Mouse (Mus musculus): ENCODE data around the gene Olfr470.
"Not testable (repeated sequence)": the region's sequence is repeated elsewhere in the genome, so short reads cannot be mapped to it uniquely, and the experiment has no call there.

Olfr470 gene

DNA sequence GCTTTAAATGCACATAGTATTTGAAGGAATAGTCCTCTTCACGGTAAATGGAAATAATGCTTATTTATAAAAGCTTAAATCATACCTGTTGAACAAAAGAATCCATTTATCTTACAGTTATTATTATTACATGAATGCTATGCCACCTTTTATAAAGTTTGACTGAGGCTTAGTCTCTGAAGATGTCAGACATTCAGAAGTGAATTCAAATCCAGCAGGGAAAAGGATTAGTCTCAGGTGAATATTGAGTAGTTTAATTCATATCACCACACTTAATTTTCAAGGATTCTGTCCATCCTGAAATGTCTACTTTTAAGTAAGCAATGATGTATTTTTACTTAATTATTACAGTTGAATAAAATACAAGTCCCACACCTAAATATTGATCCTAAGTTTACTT is at the start of gene Olfr470:
Gene Olfr470, minus strand, starts transcription at position 101 of the 400 bp plus-strand sequence.
- not testable (repeated sequence) for DNase-seq

GRCm38 (mm10) chr7:107841719-107842118 is 5.6 kb downstream of the Olfr470 start:
- DNase-seq = no peak

GRCm38 (mm10) chr7:107825441-107825840 is 21.8 kb downstream of the Olfr470 start, which contains the start of gene Olfr469:
TSS of gene Olfr469 (minus strand) at chr7:107825541.
- DNase-seq = not testable (repeated sequence)

- not testable (repeated sequence) for DNase-seq
Observed at GRCm38 (mm10) chr7:107823867-107824266, 23.4 kb downstream of the Olfr470 start.

GRCm38 (mm10) chr7:107819442-107819841 is 27.8 kb downstream of the Olfr470 start:
- DNase-seq = no peak

GRCm38 (mm10) chr7:107811963-107812362 is 35.3 kb downstream of the Olfr470 start, which contains the start of gene Olfr467:
TSS of gene Olfr467 (plus strand) at chr7:107812263.
- DNase-seq = no peak

GRCm38 (mm10) chr7:107802138-107802537 is 45.2 kb downstream of the Olfr470 start:
- no peak for DNase-seq

GRCm38 (mm10) chr7:107801108-107801507 is 46.2 kb downstream of the Olfr470 start, which contains the start of gene Ovch2:
TSS of gene Ovch2 (minus strand) at chr7:107801208.
- no peak for DNase-seq

- no peak for DNase-seq
Observed at GRCm38 (mm10) chr7:107796500-107796899, 50.8 kb downstream of the Olfr470 start.
